Mouse (Mus musculus) midbrain, embryonic 13.5 days (tissue): ENCODE results near the gene Slc22a12. TPM values are rescaled to one million over a fixed set of nuclear protein-coding genes. Genes with fewer than 3 reads are reported as not detected.

Source experiments
- microRNA-seq: library from miRNA; unstranded; fragments of <30 nt; microRNA quantifications from one replicate; pipeline ENCODE4, GENCODE M21; 2016
- polyA plus RNA-seq: library from polyadenylated mRNA; unstranded; fragments of >200 nt; fragmentation: Nextera tagmentation; extraction: Ambion mirVana; gene quantifications from 2 replicates; pipeline ENCODE4 v1.2.1, GENCODE M21; 2015

Gene Slc22a12
- polyA plus RNA-seq, 1 experiment from 2014 or later = not detected

Small RNA genes within 50 kb of the gene (microRNA-seq; reads per million reads assigned to microRNA genes)
- gene Gm26460 = not detected

Other genes with a start within 250 kb of the Slc22a12 start
- gene Cdc42bpg, start 236.6 kb downstream of the Slc22a12 start, polyA plus RNA-seq = 0.39 and 0.46 TPM in 2 replicates
- 74.4 and 81.1 TPM in 2 replicates for gene Men1, start 208.1 kb downstream of the Slc22a12 start, polyA plus RNA-seq
- 13.6 and 17.1 TPM in 2 replicates for gene Map4k2, start 201.9 kb downstream of the Slc22a12 start, polyA plus RNA-seq
- gene Sf1, start 179.3 kb downstream of the Slc22a12 start, polyA plus RNA-seq = 120 and 128 TPM in 2 replicates
- gene Pygm, start 158.6 kb downstream of the Slc22a12 start, polyA plus RNA-seq = 1.9 and 2.2 TPM in 2 replicates
- gene Rasgrp2, start 143.7 kb downstream of the Slc22a12 start, polyA plus RNA-seq = 28.5 and 29.6 TPM in 2 replicates
- 20.7 and 24.3 TPM in 2 replicates for gene Nrxn2, start 124.3 kb downstream of the Slc22a12 start, polyA plus RNA-seq